ENCODE assay signal across 10 mouse cellular contexts in the genomic region with DNA sequence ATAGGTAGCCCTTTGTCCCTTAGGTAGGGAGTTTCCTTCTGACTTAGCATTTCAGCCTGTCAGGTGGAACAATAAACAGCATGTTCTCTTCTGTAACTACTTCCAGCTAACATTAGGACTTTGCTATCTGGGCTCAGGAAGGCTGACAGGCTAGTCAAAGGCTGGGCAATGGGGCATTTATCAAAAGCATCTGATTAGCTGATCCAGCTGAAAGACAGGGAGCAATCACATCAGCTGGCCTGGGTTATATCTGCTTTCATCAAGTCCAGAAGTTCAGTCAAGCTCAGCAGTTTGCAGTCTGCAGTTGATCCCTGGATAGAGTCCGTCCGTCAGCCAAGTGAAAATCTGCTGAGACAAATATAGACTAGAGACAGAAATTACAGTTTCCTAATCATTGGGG.
"Had no signal": no experiment of that assay in that cellular context is flagged by ENCODE, and none has a peak within 500 bp of the region (broad histone marks: within the 10 kb centered on the region; RNA-seq: fewer than 3 reads in every experiment).

No protein-coding gene starts in this region.

- H3K4me1 ChIP-seq: limb, embryonic 15.5 days; liver, embryonic 13.5 days; midbrain, embryonic 12.5 days had no signal

- H3K36me3 ChIP-seq: limb, embryonic 15.5 days; liver, embryonic 13.5 days; midbrain, embryonic 12.5 days had no signal

- H3K27ac ChIP-seq: limb, embryonic 15.5 days; liver, embryonic 13.5 days; midbrain, embryonic 12.5 days; stomach, postnatal 0 days had no signal

- H3K9ac ChIP-seq: limb, embryonic 15.5 days; liver, embryonic 13.5 days; midbrain, embryonic 12.5 days had no signal

- DNase-seq: layer of hippocampus, adult 9-11 months; layer of hippocampus, postnatal 36 days; liver, embryonic 13.5 days; lung, adult 18-20 months; thymus, postnatal 4 days had no signal

- H3K4me2 ChIP-seq: limb, embryonic 15.5 days; liver, embryonic 13.5 days; midbrain, embryonic 12.5 days had no signal

- H3K9me3 ChIP-seq: limb, embryonic 15.5 days; liver, embryonic 13.5 days; midbrain, embryonic 12.5 days had no signal

- ATAC-seq: hindbrain, embryonic 16.5 days; inflammation-experienced regulatory T-cells, adult 6 months had no signal

- H3K4me3 ChIP-seq: limb, embryonic 15.5 days; liver, embryonic 13.5 days; midbrain, embryonic 12.5 days had no signal

- H3K27me3 ChIP-seq: limb, embryonic 15.5 days; liver, embryonic 13.5 days; midbrain, embryonic 12.5 days had no signal
